Mouse (Mus musculus) CH12.LX (cell line): Measurements from ENCODE around the gene Znrf4. TPM values are rescaled to one million over a fixed set of nuclear protein-coding genes. Genes with fewer than 3 reads are reported as not detected.
A peak's percentile ranks its signal among the peaks of the same experiment; 100 is the strongest.

Source experiments
- DNase-seq: peaks from one replicate; pipeline ENCODE4 v3.0.0-alpha.2; 2013; ENCODE audit errors: extremely low read depth
- H3K27ac ChIP-seq: 2 replicates; pipeline ENCODE4 v1.5.1; 2012; ENCODE audit warnings: low read depth, mild to moderate bottlenecking, control low read depth, moderate library complexity; ENCODE audit not compliant: insufficient read depth
- H3K27me3 ChIP-seq: replicated peaks from 2 replicates; pipeline ENCODE3; 2012; ENCODE audit warnings: inconsistent platforms
- H3K36me3 ChIP-seq, 2 experiments: replicated peaks in 1 of 2; 2 replicates each; pipeline versions ENCODE3 to v1.6.1; 2012; ENCODE audit warnings: inconsistent platforms in 1 of 2, low read length in 1 of 2, mild to moderate bottlenecking in 1 of 2, mixed read lengths in 1 of 2, moderate library complexity in 1 of 2; ENCODE audit not compliant: control insufficient read depth in 1 of 2, insufficient read depth in 1 of 2
- H3K4me1 ChIP-seq, 2 experiments: 2 replicates each; pipeline ENCODE4 v1.6.1; 2012; ENCODE audit warnings: inconsistent platforms in 1 of 2, moderate library complexity in 1 of 2; ENCODE audit not compliant: insufficient read depth in 2 of 2, control insufficient read depth in 1 of 2
- H3K4me2 ChIP-seq: 2 replicates; pipeline ENCODE4 v1.6.1; 2012; ENCODE audit warnings: low read depth, mild to moderate bottlenecking, control low read depth; ENCODE audit not compliant: poor library complexity, insufficient read depth, severe bottlenecking
- H3K4me3 ChIP-seq, 3 experiments: fragments of 150-350 bp in 1 of 3; sonication (generic) in 1 of 3; replicated peaks in 1 of 3; 2 replicates each; pipeline versions ENCODE3 to v1.5.1; 2011 to 2012; ENCODE audit warnings: low read depth in 2 of 3, low read length in 2 of 3, mild to moderate bottlenecking in 2 of 3, moderate library complexity in 2 of 3, control low read depth in 1 of 3, improper control_type of control experiment in 1 of 3, inconsistent platforms in 1 of 3, mixed read lengths in 1 of 3; ENCODE audit not compliant: poor library complexity in 1 of 3
- H3K79me2 ChIP-seq: replicated peaks from 2 replicates; pipeline ENCODE4 v1.6.1; 2012; ENCODE audit warnings: mild to moderate bottlenecking, moderate library complexity; ENCODE audit not compliant: control insufficient read depth, poor library complexity, insufficient read depth, severe bottlenecking; ENCODE audit errors: extremely low read depth
- H3K9ac ChIP-seq: 2 replicates; pipeline ENCODE4 v1.6.1; 2012; ENCODE audit warnings: low read depth, mild to moderate bottlenecking, control low read depth, moderate library complexity; ENCODE audit not compliant: insufficient read depth
- H3K9me3 ChIP-seq: replicated peaks from 2 replicates; pipeline ENCODE3; 2012; ENCODE audit warnings: low read length, inconsistent platforms, mixed read lengths
- GABPA ChIP-seq: IDR thresholded peaks from 2 replicates; pipeline ENCODE4 v1.6.1; 2012; ENCODE audit warnings: low read depth, low read length, improper control_type of control experiment, inconsistent platforms; ENCODE audit not compliant: insufficient replicate concordance
- HCFC1 ChIP-seq: IDR thresholded peaks from 2 replicates; pipeline ENCODE4 v1.6.1; 2012; ENCODE audit warnings: low read depth, mild to moderate bottlenecking, inconsistent platforms, low read length, improper control_type of control experiment
- JUN ChIP-seq: IDR thresholded peaks from 2 replicates; pipeline ENCODE4 v1.6.1; 2011; ENCODE audit warnings: low read depth, mild to moderate bottlenecking, low read length, improper control_type of control experiment, moderate library complexity; ENCODE audit not compliant: insufficient read depth
- MXI1 ChIP-seq: IDR thresholded peaks from 2 replicates; pipeline ENCODE4 v1.6.1; 2011; ENCODE audit warnings: mild to moderate bottlenecking, low read depth, low read length, improper control_type of control experiment
- NRF1 ChIP-seq: IDR thresholded peaks from 2 replicates; pipeline ENCODE4 v1.6.1; 2014; ENCODE audit warnings: low read depth, mild to moderate bottlenecking, inconsistent platforms, low read length, improper control_type of control experiment, moderate library complexity
- RCOR1 ChIP-seq: conservative IDR thresholded peaks from 2 replicates; pipeline ENCODE4 v1.6.1; 2012; ENCODE audit warnings: low read depth, mild to moderate bottlenecking, inconsistent platforms, low read length, improper control_type of control experiment
- USF1 ChIP-seq: IDR thresholded peaks from 2 replicates; pipeline ENCODE4 v1.6.1; 2014; ENCODE audit warnings: low read depth, mild to moderate bottlenecking, inconsistent platforms, low read length, improper control_type of control experiment
- ZC3H11A ChIP-seq: IDR thresholded peaks from 2 replicates; pipeline ENCODE4 v1.6.1; 2012; ENCODE audit warnings: low read depth, mild to moderate bottlenecking, inconsistent platforms, low read length, improper control_type of control experiment
- dilution Hi-C: fragments of 300-500 bp; cut with MboI; formaldehyde crosslinking; loops from 2 replicates; pipeline ENCODE4 v1.14.3; 2020; ENCODE audit warnings: low sequenced_read_pairs; ENCODE audit not compliant: extremely low pct_unique_long_range_greater_than_20kb, extremely low pct_ligation_motif_present
- in situ Hi-C: fragments of 300-500 bp; cut with MboI; formaldehyde crosslinking; loops from 3 replicates; pipeline ENCODE4 v1.14.3; 2019; ENCODE audit warnings: low sequenced_read_pairs, low pct_ligation_motif_present, low pct_unique_long_range_greater_than_20kb, mixed read lengths
- polyA plus RNA-seq: library from polyadenylated mRNA; unstranded; fragments of >175 nt; gene quantifications from 2 replicates; pipeline ENCODE4 v1.2.1, GENCODE M21; 2012; ENCODE audit warnings: low read depth; ENCODE audit not compliant: insufficient read length
- total RNA-seq, 2 experiments: library from RNA; depleted of rRNA; stranded (reverse); fragments of 300-350 nt in 1 of 2; fragments of >200 nt in 1 of 2; gene quantifications; 2 replicates each; pipeline ENCODE4 v1.2.3; 2012 to 2014

Znrf4 gene
- total and polyA plus RNA-seq, 3 experiments, result not detected

DNA sequence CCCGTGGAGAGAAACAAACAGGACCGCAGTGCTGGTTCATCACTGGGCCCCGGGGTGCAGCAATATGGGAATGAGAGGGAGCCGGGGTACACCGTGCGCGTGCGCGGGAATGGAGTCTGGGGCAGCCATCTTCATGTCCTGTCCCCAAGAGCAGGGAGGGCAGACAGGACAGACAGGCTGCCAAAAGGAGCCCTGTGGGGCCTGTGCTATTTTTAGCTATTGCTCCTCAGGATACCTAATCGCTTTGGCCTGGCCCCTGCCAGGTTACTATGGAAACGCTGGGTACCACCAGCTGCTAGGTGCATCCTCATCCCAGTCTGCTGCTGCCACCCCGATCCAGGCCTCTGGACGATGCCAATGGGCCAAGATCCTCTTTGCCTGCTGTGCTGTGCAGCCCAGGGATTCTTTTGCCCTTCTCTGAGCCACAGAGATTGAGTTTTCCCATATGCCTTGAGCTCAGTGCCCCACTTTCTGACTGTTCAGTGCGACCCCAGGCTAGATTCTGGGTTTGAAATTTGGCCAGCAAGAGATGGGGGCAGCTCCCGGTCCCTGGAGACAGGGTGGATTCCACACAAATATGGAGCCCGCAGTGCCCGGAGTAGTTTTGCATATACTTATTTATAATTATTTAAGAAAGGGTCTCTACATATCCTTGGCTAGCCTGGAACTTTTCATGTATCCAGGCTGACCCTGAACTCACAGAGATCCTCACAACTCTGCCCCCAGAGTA, 35.0 kb upstream of the Znrf4 start:
- H3K4me3 ChIP-seq, result no peak overlapping the region
- TF ChIP-seq ZC3H11A, result no peak
- TF ChIP-seq MXI1, result no peak
- no peak for TF ChIP-seq NRF1
- TF ChIP-seq RCOR1, result no peak
- TF ChIP-seq JUN, result no peak
- TF ChIP-seq, all 38 proteins: peak for 0
- H3K4me2 ChIP-seq, result no peak overlapping the region
- in situ Hi-C loops (no loop called here), dilution Hi-C loops (no loop called here)
- no peak overlapping the region for H3K27ac ChIP-seq
- H3K4me1 ChIP-seq, result peaks cover 20 to 26% of the 10 kb centered on the region in 2 experiments
- DNase-seq, result no peak
- no peaks in the 10 kb centered on the region for H3K36me3 ChIP-seq
- no peaks in the 10 kb centered on the region for H3K79me2 ChIP-seq
- H3K27me3 ChIP-seq, result peaks cover 4% of the 10 kb centered on the region
- H3K9ac ChIP-seq, result no peak overlapping the region
- H3K9me3 ChIP-seq, result no peaks in the 10 kb centered on the region

DNA sequence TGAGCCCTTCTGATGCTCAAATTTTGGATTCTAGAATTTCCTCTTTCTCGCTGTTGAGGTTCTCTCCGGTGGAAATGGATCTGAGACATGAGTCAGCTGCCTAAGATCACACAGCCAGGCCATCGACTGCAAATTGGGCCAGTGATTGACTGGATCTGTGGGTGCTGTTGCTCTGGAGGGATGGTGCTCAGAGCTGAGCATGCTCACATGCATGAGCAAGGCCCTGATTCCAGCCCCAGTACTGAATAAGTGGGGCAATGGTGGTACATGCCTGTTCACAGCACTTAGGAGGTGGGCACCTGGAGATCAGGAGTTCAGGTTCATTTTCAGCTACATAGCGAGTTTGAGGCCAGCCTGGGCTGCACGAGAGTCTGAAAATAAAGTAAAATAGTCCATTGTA, 34.3 kb upstream of the Znrf4 start:
- H3K79me2 ChIP-seq, result no peaks in the 10 kb centered on the region
- peaks cover 4% of the 10 kb centered on the region for H3K27me3 ChIP-seq
- H3K4me1 ChIP-seq, result peaks cover 12 to 19% of the 10 kb centered on the region in 2 experiments
- TF ChIP-seq USF1 (no peak), ZC3H11A (no peak)
- dilution Hi-C loops, result no loop called here
- H3K9ac ChIP-seq, result no peak overlapping the region
- no peak overlapping the region for H3K27ac ChIP-seq
- no peak overlapping the region for H3K4me2 ChIP-seq
- H3K4me3 ChIP-seq, result no peak overlapping the region
- H3K36me3 ChIP-seq, result no peaks in the 10 kb centered on the region
- in situ Hi-C loops, result no loop called here
- H3K9me3 ChIP-seq, result no peaks in the 10 kb centered on the region
- DNase-seq, result no peak

DNA sequence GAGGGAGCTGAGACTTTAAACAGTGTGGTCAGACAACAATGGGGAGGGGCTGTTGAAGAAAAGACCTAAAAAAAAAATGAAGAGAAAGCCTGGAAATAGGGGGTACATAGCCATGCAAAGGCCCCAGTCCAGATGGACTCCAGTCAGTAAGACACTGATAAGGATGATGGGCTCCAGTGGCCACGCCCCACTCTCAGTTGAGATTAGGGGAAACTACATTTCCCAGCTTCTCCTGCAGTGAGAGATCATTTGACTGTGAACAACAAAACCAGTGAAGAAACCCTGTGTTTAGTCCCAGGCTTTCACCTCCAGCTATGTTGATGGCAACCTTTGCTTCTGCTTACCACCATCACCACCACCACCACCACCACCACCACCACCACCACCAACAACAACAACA, 33.7 kb upstream of the Znrf4 start:
- Histone ChIP-seq H3K36me3 (no peaks in the 10 kb centered on the region), H3K4me1 (peaks cover 7 to 16% of the 10 kb centered on the region in 2 experiments)
- dilution Hi-C loops, result no loop called here
- TF ChIP-seq GABPA, result no peak
- TF ChIP-seq HCFC1, result peak; percentile 46; the same call in 1 of the 2 replicates
- TF ChIP-seq, all 38 proteins: peak for 1
- H3K4me2 ChIP-seq, result no peak overlapping the region
- H3K9ac ChIP-seq, result no peak overlapping the region
- peaks cover 4% of the 10 kb centered on the region for H3K27me3 ChIP-seq
- in situ Hi-C loops, result no loop called here
- no peak overlapping the region for H3K27ac ChIP-seq
- no peak overlapping the region for H3K4me3 ChIP-seq
- H3K9me3 ChIP-seq, result no peaks in the 10 kb centered on the region
- H3K79me2 ChIP-seq, result no peaks in the 10 kb centered on the region
- DNase-seq, result no peak
